Mouse (Mus musculus): ENCODE results near the gene Tnnt3. TPM values are rescaled to one million over a fixed set of nuclear protein-coding genes. Genes with fewer than 3 reads are reported as not detected.

Gene Tnnt3
- total RNA-seq, 2 experiments from 2014 or later, result 272 to 1,179 TPM

- DNase-seq, result no peak
Measured at GRCm38 (mm10) chr7:142564955-142565643, 66.5 kb downstream of the Tnnt3 start.

Other genes starting within 250 kb of the Tnnt3 start
- gene Gm2431, start 240.5 kb upstream of the Tnnt3 start, total RNA-seq (2021), result not detected
- not detected for gene Gm4559, start 224.5 kb upstream of the Tnnt3 start, total RNA-seq (2021)
- gene Krtap5-1, start 201.7 kb upstream of the Tnnt3 start, total RNA-seq (2021), result not detected
- not detected for gene Krtap5-4, start 195.3 kb upstream of the Tnnt3 start, total RNA-seq (2021)
- 1 to 10 TPM; 3.5 to 3.6 TPM for gene Ifitm10, start 125.1 kb upstream of the Tnnt3 start, total RNA-seq (2021)
- gene Gm49369, start 116.2 kb upstream of the Tnnt3 start, total RNA-seq (2021), result 1 to 10 TPM in 1 of 2 experiments, under 1 TPM in 1; 0.73 to 3.7 TPM
- 100 to 1,000 TPM; 603 to 610 TPM for gene Ctsd, start 110.8 kb upstream of the Tnnt3 start, total RNA-seq (2021)
- gene Syt8, start 64.0 kb upstream of the Tnnt3 start, total RNA-seq (2021), result not detected
- gene Tnni2, start 57.0 kb upstream of the Tnnt3 start, total RNA-seq (2021), result 100 to 1,000 TPM; 196 to 793 TPM
- 10 to 100 TPM; 26.7 to 39.3 TPM for gene Lsp1, start 38.0 kb upstream of the Tnnt3 start, total RNA-seq (2021)
- 10 to 100 TPM in 1 of 2 experiments, 1 to 10 TPM in 1; 5.1 to 15.8 TPM for gene Mrpl23, start 33.9 kb downstream of the Tnnt3 start, total RNA-seq (2021)
- gene Igf2, start 168.0 kb downstream of the Tnnt3 start, total RNA-seq (2021), result 1,000 to 10,000 TPM; 1,376 to 1,421 TPM
- gene Gm49394, start 171.1 kb downstream of the Tnnt3 start, total RNA-seq (2021), result under 1 TPM in 1 of 2 experiments, not detected in 1; 0.09 TPM
- not detected for gene Ins2, start 244.5 kb downstream of the Tnnt3 start, total RNA-seq (2021)

Measured in adrenal gland, postnatal 10 days (tissue).